Mouse (Mus musculus): Measurements from ENCODE around the gene Pip5k1b. TPM values are rescaled to one million over a fixed set of nuclear protein-coding genes. Genes with fewer than 3 reads are reported as not detected.

Gene Pip5k1b
- total and polyA plus RNA-seq, 3 experiments, result 4.3 to 18.7 (median 14.2) TPM

- DNase-seq, result no peak
Observed at GRCm38 (mm10) chr19:24259390-24260351, 296.0 kb downstream of the Pip5k1b start.

- no peak for DNase-seq
Observed at GRCm38 (mm10) chr19:24258368-24258767, 297.3 kb downstream of the Pip5k1b start.

- no peak for DNase-seq
Observed at GRCm38 (mm10) chr19:24257962-24258361, 297.7 kb downstream of the Pip5k1b start.

- DNase-seq, result no peak
Observed at GRCm38 (mm10) chr19:24253657-24254260, 301.9 kb downstream of the Pip5k1b start.

GRCm38 (mm10) chr19:24251869-24252268 is 303.8 kb downstream of the Pip5k1b start:
- DNase-seq, result peak; percentile 14

Other genes starting within 250 kb of the Pip5k1b start
- 10 to 100 TPM; 29.6 to 32.0 TPM for gene Fam122a, start 78.5 kb downstream of the Pip5k1b start, total RNA-seq (2021)
- 61.8 and 67.9 TPM in 2 replicates for gene Fam122a, start 78.5 kb downstream of the Pip5k1b start, polyA plus RNA-seq (2012; rRNA removed)
- gene Tmem252, start 118.1 kb upstream of the Pip5k1b start, total RNA-seq (2021), result under 1 TPM; 0.14 to 0.17 TPM
- gene Tmem252, start 118.1 kb upstream of the Pip5k1b start, polyA plus RNA-seq (2012; rRNA removed), result 0.13 and 0.18 TPM in 2 replicates

Measured in adrenal gland, adult 2 months (tissue).